Mouse (Mus musculus): ENCODE measurements around the gene Dusp9. TPM values are rescaled to one million over a fixed set of nuclear protein-coding genes. Genes with fewer than 3 reads are reported as not detected.

Dusp9 gene
- total RNA-seq (2017): not detected in 2 replicates

DNA sequence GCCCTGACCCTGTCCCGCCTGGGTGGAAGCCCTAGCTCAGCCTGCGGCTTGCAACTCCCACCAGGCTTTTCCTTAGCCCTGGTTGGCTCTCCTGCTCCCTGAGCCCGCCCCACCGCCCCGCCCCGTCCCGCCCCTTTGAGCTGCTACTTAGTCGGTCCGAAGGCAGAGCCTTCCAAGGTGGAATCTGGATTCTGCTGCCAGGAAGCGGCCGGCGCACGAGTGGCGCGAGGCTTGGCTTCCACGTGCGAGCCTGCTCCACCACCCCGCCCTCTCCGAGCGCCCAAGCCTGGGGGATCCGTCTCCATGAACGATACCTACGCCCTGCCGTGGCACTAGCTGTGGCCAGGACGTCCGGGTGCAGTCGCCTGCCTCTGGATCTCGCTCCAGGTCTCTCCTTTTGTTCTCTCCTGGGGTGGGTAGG, at the start of gene Dusp9:
TSS of gene Dusp9 (plus strand) at position 165 of the 421 bp plus-strand sequence.
- no peak for ATAC-seq (ENCODE audit: extremely low read depth, insufficient number of reproducible peaks, low FRiP score, poor library complexity, severe bottlenecking)

DNA sequence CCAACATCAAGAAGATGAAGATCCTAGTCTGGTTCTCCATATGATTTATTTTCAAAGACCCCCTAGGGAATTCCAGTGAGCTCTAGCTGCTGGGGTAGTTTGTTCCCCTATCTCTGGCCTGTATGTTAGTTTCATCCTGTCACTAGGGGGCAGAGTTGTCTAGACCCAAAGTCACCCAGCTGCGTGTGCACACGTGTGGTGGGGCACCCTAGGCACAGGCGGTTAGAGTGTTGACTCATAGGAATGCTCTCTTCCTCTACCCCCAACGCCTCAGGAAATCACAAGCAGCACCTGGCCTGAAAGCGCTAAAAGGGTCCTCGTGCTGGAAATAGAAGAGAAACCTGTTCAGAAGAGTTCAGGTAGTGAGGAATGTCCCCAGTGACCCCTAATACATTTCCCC, 46.0 kb upstream of the Dusp9 start:
- ATAC-seq (ENCODE audit: extremely low read depth, insufficient number of reproducible peaks, low FRiP score, poor library complexity, severe bottlenecking): peak; percentile 63; the same call in 1 of the 2 replicates

DNA sequence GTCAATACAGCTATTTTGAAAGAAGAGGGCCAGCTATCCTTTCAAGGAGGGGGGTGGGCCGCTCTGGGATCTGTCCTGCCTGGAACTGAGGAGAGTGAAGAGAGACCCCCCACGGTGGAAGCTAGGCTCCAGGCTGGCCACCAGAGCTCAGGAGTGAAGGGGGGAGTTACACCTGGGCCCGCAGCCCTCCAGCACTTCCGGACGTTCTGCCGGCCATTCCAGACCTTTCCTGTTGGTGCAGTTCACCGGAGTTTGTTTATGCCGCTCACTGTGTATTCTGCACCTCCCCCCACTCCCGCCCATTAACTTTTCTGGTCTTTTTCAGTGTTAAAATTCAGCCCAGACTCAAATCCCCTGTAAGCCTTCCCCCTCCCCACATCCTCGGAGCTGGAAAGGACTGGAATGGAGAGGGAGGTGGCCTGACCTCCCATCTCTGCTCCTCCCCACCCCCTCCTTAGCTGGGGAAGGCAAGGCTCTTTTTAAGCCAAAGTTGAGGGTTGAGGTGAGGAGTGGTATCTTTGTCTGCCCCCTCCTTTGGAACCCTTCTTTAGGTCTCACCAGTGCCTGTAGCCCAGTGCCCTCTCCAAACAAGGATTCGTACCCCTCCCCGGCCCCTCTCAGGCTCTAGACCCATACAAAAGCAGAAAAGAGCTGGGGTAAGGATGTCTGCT, 44.6 kb upstream of the Dusp9 start:
- ATAC-seq (ENCODE audit: extremely low read depth, insufficient number of reproducible peaks, low FRiP score, poor library complexity, severe bottlenecking): no peak

DNA sequence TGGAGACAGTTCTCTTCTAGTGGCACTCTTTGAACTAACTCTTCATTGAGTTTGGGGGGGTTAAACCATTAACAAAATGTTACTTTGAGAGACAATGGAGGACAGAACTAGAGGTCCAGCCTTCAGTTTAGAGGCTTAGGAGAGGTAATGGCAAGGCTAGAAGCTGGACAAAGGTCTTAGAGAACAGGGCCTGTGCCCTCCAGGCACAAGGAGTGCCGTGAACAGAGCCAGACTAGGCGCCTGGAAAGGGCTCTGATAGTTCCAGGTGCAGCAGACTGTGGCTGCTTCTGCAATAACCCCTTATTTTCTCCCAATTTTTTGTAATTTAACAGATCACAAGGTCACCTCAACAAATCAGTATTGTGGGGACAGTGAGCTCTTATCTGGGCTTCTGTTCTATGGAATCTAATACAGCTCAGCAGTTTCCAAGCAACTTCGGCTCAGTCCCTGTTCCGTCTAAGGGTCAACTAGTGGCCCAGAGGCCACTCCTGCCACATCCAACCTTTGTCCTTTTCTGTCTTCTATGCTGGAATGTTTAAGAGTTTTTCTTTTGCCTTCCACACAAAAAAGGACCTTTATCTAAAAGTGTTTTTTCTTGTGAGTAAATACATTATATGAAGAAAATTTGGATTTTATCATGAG, 43.8 kb upstream of the Dusp9 start:
- ATAC-seq (ENCODE audit: extremely low read depth, insufficient number of reproducible peaks, low FRiP score, poor library complexity, severe bottlenecking): no peak

DNA sequence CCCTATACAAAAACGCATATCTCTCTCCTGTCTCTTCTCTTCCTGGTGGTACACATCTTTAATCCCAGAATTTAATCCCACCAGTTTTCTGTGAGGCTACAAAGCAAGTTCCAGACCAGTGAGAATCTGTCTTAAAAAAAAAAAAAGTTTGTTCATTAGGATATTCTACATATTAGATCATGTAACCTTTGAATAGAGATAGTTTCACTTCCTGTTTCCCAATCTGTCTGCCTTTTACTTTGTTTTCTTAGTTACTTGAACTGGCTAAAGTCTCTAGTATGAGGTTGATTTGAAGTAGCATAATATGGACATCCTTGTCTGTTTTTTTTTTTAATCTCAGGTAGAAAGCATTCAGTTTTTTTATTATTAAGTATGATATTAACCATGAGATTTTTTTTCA, 37.8 kb upstream of the Dusp9 start:
- no peak for ATAC-seq (ENCODE audit: extremely low read depth, insufficient number of reproducible peaks, low FRiP score, poor library complexity, severe bottlenecking)

DNA sequence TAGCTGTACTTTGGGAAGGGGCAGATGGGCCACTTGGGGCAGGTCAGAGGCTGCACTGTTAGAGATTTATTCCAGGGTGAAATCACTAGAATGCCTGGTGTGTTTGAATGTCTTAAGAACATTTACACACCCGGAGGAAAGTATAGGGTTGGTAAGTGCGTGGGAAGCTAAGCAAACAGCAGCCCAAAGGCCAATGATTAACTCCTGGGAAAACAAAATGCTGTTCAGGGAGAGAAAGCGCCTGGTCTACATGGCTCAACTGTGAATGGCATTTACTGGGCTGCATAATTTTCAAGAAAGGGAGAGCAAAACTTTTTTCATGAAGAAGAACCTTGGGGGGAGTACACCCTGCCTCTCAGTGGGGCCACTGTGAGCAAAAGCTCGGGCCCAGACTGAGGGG, 25.6 kb upstream of the Dusp9 start:
- ATAC-seq (ENCODE audit: extremely low read depth, insufficient number of reproducible peaks, low FRiP score, poor library complexity, severe bottlenecking): no peak

DNA sequence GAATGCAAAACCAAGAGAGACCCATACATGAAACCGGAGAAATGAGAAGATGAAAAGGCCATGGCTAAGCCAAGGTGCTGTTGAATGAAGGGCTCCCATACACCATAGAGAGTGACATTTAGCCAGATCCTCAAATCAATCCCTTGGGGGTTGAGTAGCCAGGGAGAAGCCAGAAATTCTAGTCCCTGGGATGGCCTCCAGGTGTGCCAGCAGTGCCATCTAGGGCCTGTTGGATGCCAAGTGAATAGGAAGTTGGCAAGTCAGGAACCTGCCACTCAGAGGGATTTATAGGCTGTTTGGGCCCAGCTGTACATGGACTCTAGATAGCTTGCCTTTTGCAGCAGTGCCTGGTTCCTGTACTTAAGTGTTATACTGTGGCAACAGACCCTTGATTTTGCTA, 23.3 kb upstream of the Dusp9 start:
- no peak for ATAC-seq (ENCODE audit: extremely low read depth, insufficient number of reproducible peaks, low FRiP score, poor library complexity, severe bottlenecking)

DNA sequence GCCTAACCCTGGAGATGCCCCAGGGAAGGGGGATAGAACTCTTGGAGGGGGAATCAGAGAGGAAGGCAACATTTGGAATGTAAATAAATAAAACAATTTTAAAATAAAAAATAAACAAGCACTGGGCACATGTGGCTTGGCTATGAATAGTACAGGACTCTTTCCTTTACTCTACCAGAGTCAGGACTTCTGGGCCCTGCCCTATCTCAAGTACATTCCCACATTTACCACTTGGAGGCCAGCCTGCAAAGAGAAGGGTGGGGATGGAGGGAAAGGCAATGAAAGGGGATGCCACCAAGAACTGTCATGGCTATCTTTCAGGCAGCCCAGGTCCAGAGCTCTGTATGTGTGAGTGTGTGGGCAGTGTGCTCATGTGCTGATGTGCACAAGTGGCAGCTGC, 19.8 kb upstream of the Dusp9 start:
- no peak for ATAC-seq (ENCODE audit: extremely low read depth, insufficient number of reproducible peaks, low FRiP score, poor library complexity, severe bottlenecking)

DNA sequence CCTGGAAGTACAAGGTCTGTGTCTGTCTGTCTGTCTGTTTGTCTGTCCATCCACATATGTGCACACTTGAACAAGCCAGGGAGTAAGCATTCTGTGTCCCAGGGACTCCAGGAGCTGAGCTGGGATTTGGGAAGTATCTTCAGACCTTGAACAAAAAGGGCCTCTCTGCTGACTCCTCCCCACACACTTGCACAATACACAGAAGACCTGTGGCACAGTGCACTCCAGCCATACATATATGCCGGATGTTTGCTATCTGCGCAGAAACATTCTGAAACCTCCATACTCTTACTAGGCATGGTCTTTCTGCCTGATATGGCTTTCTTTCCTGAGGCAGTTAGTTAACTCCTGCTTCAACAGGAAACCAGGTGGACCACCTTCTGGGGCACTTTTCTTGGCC, 19.3 kb upstream of the Dusp9 start:
- ATAC-seq (ENCODE audit: extremely low read depth, insufficient number of reproducible peaks, low FRiP score, poor library complexity, severe bottlenecking): no peak

DNA sequence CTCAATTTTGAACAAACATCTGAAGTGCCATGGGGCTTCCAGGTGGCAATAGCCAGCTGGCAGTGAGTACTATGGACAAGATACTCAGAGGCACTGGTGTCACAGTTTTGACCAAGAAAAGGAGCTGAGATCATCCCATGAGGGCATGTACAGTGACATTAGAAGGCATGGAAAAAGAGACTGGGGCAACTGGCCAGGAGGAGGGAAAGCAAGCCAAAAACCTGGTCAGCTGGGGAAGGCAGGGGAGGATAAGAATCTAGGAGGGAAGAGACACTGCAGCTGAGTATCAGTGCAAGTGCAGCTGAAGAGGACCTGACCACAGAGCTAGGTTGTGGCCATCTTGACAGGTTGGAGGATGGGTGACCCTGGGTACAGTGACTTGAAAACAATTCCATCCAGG, 12.2 kb upstream of the Dusp9 start:
- ATAC-seq (ENCODE audit: extremely low read depth, insufficient number of reproducible peaks, low FRiP score, poor library complexity, severe bottlenecking): no peak

DNA sequence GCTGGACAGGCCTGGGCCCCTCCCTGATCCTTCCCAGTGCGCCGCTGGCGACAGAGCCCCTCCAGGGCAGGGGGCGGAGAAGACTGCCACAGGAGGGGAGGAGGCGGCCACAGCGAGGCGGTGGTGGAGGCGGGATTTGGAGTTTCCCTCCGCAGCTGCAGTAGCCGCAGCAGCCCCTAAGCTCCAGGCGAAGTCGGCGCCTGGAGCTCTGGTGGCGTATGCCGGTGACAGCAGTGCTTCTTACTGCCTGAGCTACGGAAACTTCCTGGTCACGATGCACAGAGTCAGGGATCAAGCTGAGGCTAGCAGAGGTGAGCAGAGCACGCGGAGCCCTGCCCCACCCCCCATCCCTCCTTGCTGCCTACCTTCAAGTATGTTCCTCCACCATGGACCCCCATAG, 3.8 kb upstream of the Dusp9 start:
- ATAC-seq (ENCODE audit: extremely low read depth, insufficient number of reproducible peaks, low FRiP score, poor library complexity, severe bottlenecking): no peak

DNA sequence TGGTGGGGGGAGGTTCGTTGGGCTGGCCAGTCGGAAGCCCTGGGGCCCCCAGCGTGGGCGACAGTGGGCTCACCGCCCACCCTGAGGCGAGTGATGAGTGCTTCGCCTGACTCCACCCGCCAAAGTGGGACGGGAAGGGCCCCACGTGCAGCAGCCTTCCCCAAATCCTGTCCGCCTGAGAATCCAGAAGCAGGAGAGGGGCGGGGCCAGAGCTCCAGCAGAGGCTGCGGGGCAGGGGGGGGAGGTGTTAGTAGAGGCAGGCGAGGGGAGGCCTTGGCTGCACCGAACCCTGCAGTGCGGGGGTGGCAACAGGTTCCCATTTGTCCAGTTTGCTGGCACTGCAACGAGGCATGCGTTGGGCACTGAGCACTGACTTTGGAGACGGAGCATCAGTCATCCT, 1.8 kb upstream of the Dusp9 start:
- no peak for ATAC-seq (ENCODE audit: extremely low read depth, insufficient number of reproducible peaks, low FRiP score, poor library complexity, severe bottlenecking)

DNA sequence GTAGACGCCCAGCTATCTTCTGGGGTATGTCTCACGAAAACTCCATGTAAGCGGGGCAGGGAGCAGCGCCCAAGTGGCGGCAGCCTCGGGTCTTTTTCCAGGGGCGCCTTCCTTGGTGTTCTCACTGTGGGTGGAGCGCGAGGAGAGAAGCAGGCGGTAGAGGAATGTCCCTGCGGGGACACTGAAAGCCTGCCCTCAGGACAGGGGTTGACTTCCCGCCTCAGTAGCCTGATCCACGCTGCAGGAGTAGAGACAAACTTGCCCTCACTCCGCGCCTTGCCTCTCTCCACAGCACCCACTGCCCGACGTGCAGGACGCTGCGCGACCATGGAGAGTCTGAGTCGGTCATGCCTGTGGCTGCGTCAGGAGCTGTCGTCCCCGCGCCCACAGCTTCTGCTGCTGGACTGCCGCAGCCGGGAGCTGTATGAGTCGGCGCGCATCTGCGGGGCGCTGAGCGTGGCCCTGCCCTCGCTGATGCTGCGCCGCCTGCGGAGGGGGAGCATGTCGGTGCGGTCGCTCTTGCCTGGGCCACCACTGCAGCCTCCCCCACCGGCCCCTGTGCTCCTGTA, 766 bp downstream of the Dusp9 start:
- no peak for ATAC-seq (ENCODE audit: extremely low read depth, insufficient number of reproducible peaks, low FRiP score, poor library complexity, severe bottlenecking)

DNA sequence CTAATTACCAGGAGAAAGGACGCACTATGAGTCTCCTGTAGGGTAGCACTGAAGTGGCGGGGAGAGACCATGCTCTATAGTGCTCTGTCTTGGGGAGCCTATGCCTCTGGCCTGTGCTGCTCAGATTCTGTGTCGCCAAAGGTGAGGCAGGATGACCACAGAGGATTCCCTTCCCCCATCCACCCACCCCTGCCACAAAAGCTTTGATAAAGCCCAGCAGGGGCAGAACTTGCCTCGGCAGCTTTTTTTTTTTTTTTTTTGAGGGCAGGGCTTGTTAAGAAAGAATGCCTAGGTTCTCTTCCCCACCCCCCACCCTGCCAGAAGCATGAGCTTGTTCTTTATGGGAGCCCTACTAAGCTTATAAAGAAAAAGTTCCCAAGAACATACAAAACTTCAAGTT, 5.9 kb downstream of the Dusp9 start:
- ATAC-seq (ENCODE audit: extremely low read depth, insufficient number of reproducible peaks, low FRiP score, poor library complexity, severe bottlenecking): no peak

DNA sequence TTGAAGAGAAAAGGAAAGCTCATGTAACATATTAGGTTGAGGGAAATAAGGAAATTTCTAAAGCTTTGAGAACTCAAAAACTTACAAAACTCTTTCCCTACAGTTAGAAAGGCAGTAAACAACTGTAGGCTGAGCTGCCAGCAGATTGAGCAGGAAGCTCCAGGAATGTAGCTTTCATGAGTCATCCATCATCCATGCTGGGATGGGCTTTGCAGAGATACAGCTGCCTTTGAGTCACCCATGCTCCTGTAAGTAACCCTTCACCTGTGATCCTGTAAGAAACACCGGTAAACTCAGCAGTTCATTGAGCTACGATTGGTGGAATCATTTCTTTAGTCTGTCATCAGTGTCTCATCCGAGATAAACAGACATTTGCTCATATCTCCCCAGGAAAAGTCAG, 11.7 kb downstream of the Dusp9 start:
- no peak for ATAC-seq (ENCODE audit: extremely low read depth, insufficient number of reproducible peaks, low FRiP score, poor library complexity, severe bottlenecking)

DNA sequence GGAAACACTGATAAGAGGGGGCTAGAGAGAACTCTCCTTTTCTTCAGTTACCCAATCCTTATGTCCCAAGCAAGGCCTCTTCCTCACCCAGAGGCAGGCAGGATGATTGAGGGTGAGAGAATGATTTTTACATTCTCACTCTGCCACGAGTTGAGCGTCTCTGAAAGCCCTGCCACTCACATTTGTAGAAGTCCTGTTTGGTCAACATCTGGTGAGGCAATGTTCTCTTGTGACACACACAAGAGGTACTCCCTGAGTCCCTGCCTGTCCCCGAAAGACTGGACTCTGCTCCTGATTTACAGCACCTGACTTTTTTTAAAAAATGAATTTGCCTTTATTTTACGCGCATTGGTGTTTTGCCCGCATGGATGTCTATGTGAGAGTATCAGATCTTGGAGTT, 14.2 kb downstream of the Dusp9 start:
- no peak for ATAC-seq (ENCODE audit: extremely low read depth, insufficient number of reproducible peaks, low FRiP score, poor library complexity, severe bottlenecking)

DNA sequence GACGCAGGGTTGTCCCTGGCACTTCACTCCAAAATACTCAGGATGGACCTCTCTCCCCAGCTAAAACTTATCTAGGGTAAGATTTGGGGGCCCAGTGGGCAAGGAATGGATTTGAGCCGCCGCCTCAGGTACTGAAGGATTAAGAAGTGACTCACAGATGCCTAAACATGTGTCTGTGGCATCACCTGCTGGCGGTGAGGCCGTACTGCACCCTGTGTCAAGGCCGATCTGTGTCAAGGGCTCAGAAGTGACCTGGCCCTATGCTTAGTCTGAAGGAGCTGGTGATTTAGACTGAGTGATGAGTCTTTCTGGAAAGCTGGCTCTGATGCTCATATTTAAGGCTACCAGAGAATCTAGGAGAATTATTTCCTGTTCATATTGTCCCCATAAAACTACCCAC, 15.0 kb downstream of the Dusp9 start:
- peak; percentile 88 for ATAC-seq (ENCODE audit: extremely low read depth, insufficient number of reproducible peaks, low FRiP score, poor library complexity, severe bottlenecking)

DNA sequence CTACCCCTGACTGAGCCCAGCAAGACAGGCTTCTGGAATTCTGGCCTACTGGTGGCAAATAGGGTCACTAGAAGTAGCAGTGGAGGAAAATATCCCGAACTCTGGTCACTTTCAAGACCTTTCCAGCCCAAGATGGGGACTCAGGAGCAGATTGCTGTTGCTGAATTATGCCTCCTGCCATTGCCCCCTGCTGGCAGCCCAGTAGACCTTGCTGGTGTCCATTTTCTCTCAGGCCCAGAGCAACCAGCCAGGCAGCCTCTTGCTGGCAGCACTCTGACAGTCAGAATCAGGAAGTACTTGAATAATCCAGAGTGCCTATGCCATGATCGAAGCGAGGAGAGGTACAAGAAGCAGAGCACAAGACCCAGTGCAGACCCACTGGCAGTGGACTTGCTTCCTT, 16.3 kb downstream of the Dusp9 start:
- peak; percentile 36; the same call in 1 of the 2 replicates for ATAC-seq (ENCODE audit: extremely low read depth, insufficient number of reproducible peaks, low FRiP score, poor library complexity, severe bottlenecking)

DNA sequence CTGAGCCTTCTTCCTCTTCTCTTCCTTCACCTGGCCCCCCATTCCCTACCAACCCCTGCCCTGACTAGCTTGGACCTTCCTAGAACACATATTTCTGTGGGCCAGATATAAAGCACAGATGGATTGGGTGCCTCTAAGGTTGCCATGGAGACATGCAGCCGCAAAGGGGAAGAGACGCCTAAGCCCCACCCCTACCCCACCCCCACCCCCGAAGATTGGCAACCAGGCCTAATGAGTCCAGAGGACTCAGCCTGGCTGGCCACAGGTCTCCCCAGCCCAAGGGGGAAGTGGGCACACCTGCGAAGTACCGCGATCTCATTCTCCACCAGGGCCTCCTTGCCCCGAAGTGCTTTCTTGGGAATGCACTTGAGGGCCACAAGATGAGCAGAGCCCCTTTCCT, 19.2 kb downstream of the Dusp9 start:
- no peak for ATAC-seq (ENCODE audit: extremely low read depth, insufficient number of reproducible peaks, low FRiP score, poor library complexity, severe bottlenecking)

DNA sequence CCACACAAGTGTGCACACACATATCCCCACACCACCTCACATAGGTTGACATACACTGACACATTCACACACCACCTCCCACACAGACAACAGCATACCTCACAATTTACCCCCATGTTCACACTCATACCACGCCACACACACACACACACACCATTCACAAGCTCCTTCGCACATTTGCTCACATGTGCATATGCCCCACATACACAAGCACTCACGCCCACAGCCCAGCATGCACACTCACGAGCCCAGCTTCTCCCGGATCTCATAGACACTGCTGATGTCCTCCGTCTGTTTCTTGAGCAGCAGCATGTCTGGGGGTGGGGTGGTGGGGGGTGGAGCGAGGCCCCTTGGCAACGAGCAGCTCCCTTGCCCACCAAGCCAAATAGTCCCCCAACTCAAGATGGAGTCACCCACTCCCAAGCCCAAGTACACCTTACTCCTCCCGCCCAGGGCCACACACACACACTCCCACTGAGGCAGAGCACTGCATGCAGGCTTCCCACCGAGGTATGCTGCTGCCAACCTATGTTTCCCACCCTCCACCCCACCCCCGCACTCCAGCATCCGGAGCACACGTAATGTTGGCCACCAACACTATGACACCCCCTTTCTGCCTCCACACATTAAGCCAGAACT, 19.8 kb downstream of the Dusp9 start:
- no peak for ATAC-seq (ENCODE audit: extremely low read depth, insufficient number of reproducible peaks, low FRiP score, poor library complexity, severe bottlenecking)
